Mouse (Mus musculus) gastrocnemius, adult 18-20 months (tissue): ENCODE measurements at regions not wholly inside any gene's neighbourhood (a gene's known extent, or its start where the extent isn't known, plus 50 kb on each side); places are given as distances from the start of the nearest gene placed in this dataset.
A peak's percentile ranks its signal among the peaks of the same experiment; 100 is the strongest.

Experiments
- DNase-seq: peaks from one replicate; pipeline ENCODE4 v3.0.0; 2021; ENCODE audit warnings: low spot score

DNA sequence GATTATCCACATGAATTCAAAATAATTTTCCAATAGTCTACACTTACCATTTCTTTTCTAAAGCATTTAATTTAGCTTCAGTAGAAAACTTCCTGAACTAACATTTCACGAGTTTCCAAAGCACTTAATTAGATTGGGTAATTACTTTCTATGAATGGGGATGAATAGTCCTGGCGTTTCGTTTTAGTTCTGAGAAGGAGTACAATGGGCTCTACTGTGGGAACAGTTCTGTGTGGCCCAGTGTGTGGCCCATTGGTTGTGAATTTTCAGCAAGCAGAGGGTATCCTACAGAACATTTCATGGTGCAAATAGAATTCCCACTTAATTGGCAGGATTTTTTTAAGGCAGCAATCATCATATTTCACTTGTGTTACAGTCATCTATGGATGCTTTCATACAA, 95.5 kb downstream of the 1700017N19Rik start:
- no peak for DNase-seq

DNA sequence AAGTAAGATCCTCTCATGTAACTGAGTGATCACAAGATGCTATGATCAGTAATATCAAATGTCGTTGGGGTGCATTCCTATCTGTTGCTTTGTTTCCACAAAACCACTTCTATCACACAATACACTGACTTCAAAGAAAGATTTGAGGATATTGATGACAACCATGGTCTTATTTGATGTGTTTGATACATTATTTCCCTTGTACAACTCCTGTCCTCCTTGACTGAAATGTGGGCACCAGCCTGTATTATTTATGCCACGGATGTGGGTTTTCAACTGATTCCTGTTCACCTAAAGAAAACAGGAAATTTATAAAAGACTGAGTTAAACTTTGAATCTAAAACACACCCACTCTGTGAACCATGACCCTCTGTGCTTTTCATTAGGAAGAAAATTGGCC, 105.7 kb downstream of the 1700017N19Rik start:
- no peak for DNase-seq

GRCm38 (mm10) chr10:100699206-100699605, 108.9 kb downstream of the 1700017N19Rik start:
- DNase-seq: no peak

DNA sequence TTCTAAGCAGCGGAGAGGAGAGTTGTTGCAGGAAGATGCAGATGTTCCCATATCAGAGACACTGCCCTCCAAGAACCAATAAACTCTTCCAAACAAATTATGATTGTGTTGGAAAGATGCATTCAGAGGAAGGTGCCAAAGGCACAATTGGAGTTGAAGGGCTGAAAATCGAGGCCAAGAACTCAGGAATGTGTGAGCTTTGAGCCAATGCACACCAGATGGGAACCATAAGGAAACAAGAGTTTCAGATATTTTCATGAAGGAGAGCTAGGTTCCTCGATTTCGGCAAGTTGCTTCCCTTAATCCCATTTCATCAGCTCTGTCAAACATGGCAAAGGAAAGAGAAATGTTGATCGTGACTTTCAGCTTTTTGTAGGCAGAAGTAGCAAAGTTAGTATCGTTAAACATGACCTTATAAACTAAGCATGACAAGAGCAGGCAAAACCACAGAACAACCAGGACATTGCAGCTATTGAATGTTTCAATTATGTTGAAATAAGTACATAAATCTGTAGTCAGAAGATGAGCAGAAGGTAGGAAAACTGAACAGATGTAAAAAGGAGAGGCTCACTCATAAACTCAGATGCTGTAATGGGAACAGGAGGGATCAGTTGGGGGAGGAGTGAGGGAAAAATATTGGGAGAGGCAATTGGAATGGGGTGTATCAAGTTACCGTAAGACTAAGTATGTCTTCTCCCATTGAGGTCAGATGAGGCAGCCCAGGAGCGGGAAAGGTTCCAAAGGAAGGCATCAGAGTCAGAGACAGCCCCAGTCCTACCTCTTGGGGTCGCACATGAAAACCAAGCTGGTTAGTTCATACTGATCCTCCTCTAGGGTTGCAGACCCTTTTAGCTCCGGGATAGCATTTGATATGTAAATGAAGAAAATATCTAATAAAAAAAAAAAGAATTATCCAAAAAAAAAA, 110.3 kb downstream of the 1700017N19Rik start:
- peak; percentile 7 for DNase-seq

- no peak for DNase-seq
Observed at GRCm38 (mm10) chr10:100701938-100702337, 111.7 kb downstream of the 1700017N19Rik start.

DNA sequence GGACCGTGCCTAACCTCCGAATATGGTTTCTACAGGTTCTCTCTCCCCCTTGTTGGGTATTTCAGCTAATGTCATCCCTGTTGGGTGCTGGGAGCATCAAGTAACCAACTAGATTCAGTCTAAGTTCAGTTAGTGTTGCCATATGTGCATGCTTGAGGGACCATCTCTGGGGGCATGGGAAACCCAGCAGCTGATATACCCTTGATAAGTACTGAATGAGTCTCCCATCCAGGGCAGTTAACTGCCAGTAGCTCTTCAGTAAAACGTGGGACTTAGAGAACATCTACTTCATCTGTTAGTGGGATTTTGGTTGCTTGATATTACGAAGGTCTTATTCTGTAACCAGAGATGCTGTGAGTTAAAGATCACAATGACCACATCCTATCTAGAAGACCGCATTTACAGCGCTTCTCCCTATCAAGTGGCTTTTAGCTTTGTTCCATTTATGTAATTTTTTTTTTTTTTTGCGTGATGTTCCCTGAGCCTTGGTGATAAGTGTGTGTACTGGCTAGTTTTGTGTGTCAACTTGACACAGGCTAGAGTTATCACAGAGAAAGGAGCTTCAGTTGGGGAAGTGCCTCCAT, 125.9 kb downstream of the 1700017N19Rik start:
- DNase-seq: no peak

DNA sequence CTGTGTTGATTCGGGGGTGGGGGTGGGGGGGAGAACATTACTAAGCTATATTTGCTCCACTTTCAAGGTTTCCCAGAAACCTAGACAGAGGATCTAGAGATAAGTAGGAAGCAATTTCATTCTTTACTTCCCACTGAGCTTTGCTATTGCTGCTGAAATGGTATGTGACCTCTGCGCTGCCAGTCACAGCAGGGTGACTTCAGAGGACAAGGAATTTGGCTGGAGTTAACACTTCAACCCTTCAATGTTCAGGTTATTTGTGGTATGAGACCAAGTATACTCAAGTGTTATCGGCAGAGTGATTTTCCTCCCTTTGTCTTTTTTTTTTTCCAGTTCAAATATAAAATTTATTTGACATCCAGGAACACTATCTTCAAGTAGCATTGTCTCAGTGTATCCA, 128.3 kb downstream of the 1700017N19Rik start:
- DNase-seq: no peak

- no peak for DNase-seq
Observed at GRCm38 (mm10) chr10:100741269-100741668, 151.0 kb downstream of the 1700017N19Rik start.

- peak; percentile 46 for DNase-seq
Observed at GRCm38 (mm10) chr10:100742065-100742464, 151.8 kb downstream of the 1700017N19Rik start.

DNA sequence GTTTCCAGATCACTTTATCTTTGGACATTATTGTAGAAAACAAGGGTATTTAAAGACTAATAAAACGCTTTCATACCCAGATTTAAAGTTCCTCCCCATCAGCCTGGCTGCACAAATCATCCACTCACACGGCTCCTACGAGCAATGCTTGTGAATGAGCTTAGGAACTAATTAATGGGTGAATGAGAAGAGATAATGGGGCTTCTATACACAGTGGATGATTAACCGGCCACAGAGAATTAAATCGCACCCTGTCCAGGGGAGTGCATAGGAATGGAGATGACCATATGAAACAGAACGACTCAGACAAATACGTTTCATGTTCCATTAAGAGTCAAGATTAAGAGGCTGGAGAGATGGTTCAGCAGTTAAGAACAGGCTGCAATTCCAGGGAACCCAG, 155.9 kb downstream of the 1700017N19Rik start:
- DNase-seq: no peak

DNA sequence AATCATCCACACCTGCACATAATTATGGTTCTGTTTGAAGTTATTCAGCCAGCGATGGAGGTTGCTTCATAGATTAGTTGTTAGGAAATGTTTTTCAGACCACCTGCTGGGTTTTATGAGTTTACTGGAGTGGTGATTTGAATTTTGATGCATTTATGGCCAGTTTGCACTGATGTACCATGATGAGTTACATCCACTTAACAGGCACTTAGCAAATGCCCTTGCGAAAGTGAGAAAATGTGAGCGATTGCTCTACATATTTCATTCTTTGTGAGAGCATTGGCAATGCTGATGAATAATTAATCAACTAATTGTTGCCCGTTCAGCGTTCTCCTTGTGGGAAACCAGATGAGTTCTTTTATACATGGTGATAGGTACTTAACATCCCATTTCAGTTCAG, 164.7 kb downstream of the 1700017N19Rik start:
- no peak for DNase-seq

- no peak for DNase-seq
Observed at GRCm38 (mm10) chr10:100774252-100774651, 184.0 kb downstream of the 1700017N19Rik start.

GRCm38 (mm10) chr10:100792166-100792565, 201.9 kb downstream of the 1700017N19Rik start:
- no peak for DNase-seq

DNA sequence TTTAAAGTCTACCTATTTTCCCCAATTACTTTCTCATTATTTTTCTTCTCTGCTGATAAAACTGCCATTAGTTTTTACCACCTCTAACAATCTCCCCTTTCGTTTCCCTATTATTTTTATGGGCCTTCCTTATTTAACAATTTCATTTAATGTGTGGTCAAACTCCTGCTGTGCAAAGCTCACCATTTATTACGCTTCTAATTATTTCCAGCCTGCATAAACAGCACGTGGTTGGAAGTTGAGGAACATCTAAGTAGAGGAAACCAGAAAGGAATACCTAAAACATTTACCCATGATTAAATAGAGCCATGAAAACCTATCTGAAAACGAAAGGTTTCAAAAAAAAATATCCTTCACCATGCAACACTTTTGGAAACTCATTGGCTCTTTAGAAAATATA, 202.3 kb downstream of the 1700017N19Rik start:
- DNase-seq: no peak

- no peak for DNase-seq
Observed at GRCm38 (mm10) chr10:100795215-100795972, 205.1 kb downstream of the 1700017N19Rik start.

GRCm38 (mm10) chr10:100811639-100812038, 221.4 kb downstream of the 1700017N19Rik start:
- DNase-seq: no peak

DNA sequence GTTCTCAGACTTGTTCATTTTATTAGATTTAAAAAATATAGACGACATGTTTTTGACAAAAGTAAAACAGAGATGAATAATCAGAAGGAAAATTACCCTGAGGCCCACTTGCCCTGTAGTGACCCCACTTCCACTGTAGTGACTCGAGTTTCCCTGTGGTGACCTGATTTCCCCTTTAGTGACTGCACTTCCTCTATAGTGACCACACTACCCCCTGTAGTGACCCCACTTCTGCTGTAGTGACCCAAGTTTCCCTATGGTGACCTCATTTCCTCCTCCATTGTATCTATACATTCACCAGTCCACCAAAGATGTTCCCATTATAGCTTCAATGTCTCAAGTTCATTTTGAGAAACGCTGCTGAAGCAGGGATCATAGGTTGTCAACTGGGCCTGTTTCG, 244.5 kb downstream of the 1700017N19Rik start:
- no peak for DNase-seq

- DNase-seq: no peak
Observed at GRCm38 (mm10) chr10:100853213-100853612, 262.9 kb downstream of the 1700017N19Rik start.

DNA sequence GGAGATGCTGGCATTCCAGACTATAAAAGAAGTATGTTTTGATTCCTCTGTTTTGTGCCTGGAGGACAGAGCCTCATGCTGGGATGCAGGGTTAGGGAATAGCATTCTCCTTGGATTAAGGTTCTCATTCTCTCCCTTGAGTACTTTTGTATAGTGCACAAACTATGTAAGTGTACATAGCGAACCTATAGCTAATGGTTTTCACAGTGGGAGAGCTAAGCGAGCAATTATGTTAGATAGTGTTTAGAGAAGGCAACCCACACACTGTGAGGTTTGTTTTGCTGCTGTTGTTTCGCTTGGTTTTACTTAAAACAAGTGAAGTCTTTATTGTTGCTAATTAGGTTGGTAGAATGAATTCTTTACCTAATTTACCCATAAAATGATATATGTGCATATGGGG, 266.2 kb downstream of the 1700017N19Rik start:
- no peak for DNase-seq

GRCm38 (mm10) chr10:100865501-100866181, 275.4 kb downstream of the 1700017N19Rik start:
- no peak for DNase-seq

DNA sequence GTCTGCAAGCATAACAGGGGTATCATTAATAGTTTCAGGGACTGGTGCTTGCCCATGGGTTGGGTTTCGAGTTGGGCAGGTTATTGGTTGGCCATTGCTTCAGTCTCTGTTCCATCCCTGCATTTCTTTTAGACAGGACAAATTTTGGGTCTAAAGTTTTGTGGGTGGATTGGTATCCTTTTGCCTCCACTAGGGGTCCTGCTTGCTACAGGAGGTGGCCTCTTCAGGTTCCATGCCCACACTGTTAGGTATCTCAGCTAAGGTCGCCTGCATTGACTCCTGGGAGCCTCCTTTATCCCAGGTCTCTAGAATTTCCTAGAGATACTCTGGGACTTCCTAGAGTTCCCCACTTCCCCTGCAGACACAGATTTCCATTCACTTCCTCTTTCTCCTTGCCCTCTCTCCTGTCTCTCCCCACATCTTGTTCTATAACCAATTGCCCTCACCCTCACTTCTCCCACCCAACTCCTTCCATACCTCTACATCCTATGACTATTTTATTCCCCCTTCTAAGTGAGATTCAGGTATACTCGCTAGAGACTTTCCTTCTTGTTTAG, 278.2 kb downstream of the 1700017N19Rik start:
- no peak for DNase-seq
